Mouse (Mus musculus) thymus, postnatal 36 days (tissue): ENCODE results near the gene Gm13290.
"Not testable (repeated sequence)": the region's sequence is repeated elsewhere in the genome, so short reads cannot be mapped to it uniquely, and the experiment has no call there.

ENCODE experiments used
- DNase-seq, 2 experiments: peaks; one replicate each; pipeline ENCODE4 v3.0.0; 2022; ENCODE audit warnings: mixed read lengths in 2 of 2

The Gm13290 gene

GRCm38 (mm10) chr4:88773534-88773933 is at the start of gene Gm13290:
TSS of gene Gm13290 (plus strand) at chr4:88773834.
- DNase-seq: not testable (repeated sequence)

GRCm38 (mm10) chr4:88726727-88727126 is 46.9 kb upstream of the Gm13290 start:
- DNase-seq: no peak

GRCm38 (mm10) chr4:88727324-88727723 is 46.3 kb upstream of the Gm13290 start:
- DNase-seq: peak; percentile 44 to 45

GRCm38 (mm10) chr4:88738480-88738879 is 35.2 kb upstream of the Gm13290 start:
- peak; percentile 63 to 75 for DNase-seq

GRCm38 (mm10) chr4:88739036-88739435 is 34.6 kb upstream of the Gm13290 start:
- DNase-seq: no peak

- DNase-seq: no peak
Observed at GRCm38 (mm10) chr4:88741426-88741825, 32.2 kb upstream of the Gm13290 start.

- DNase-seq: no peak
Observed at GRCm38 (mm10) chr4:88742771-88743371, 30.8 kb upstream of the Gm13290 start.

GRCm38 (mm10) chr4:88744207-88744606 is 29.4 kb upstream of the Gm13290 start:
- DNase-seq: no peak

GRCm38 (mm10) chr4:88749926-88750325 is 23.7 kb upstream of the Gm13290 start:
- DNase-seq: no peak

- peak; percentile 73 to 81 for DNase-seq
Observed at GRCm38 (mm10) chr4:88754818-88755340, 18.8 kb upstream of the Gm13290 start, which contains the start of gene Gm13271. TSS of gene Gm13271 (plus strand) at chr4:88754868.

GRCm38 (mm10) chr4:88756581-88757513 is 16.8 kb upstream of the Gm13290 start:
- not testable (repeated sequence) for DNase-seq

GRCm38 (mm10) chr4:88757628-88758031 is 16.0 kb upstream of the Gm13290 start:
- DNase-seq: peak; percentile 89

- DNase-seq: not testable (repeated sequence)
Observed at GRCm38 (mm10) chr4:88758751-88759150, 14.9 kb upstream of the Gm13290 start.

GRCm38 (mm10) chr4:88759610-88760268 is 13.9 kb upstream of the Gm13290 start, which contains the start of gene Gm13283:
TSS of gene Gm13283 (plus strand) at chr4:88760119.
- peak in 1 of 2 experiments; percentile 43 for DNase-seq

GRCm38 (mm10) chr4:88760431-88760830 is 13.2 kb upstream of the Gm13290 start:
- peak; percentile 53 to 54 for DNase-seq

- peak; percentile 88 for DNase-seq
Observed at GRCm38 (mm10) chr4:88761776-88762175, 11.9 kb upstream of the Gm13290 start.

GRCm38 (mm10) chr4:88762341-88762740 is 11.3 kb upstream of the Gm13290 start:
- DNase-seq: peak in 1 of 2 experiments; percentile 16

- peak in 1 of 2 experiments; percentile 33 for DNase-seq
Observed at GRCm38 (mm10) chr4:88763384-88764018, 10.1 kb upstream of the Gm13290 start.

- not testable (repeated sequence) for DNase-seq
Observed at GRCm38 (mm10) chr4:88776622-88777021, 3.0 kb downstream of the Gm13290 start, which contains the start of gene Gm13289. TSS of gene Gm13289 (plus strand) at chr4:88776922.

- DNase-seq: not testable (repeated sequence)
Observed at GRCm38 (mm10) chr4:88779550-88779949, 5.9 kb downstream of the Gm13290 start, which contains the start of gene Gm13272. TSS of gene Gm13272 (plus strand) at chr4:88779850.

- peak in 1 of 2 experiments; percentile 23 for DNase-seq
Observed at GRCm38 (mm10) chr4:88780320-88780719, 6.7 kb downstream of the Gm13290 start.

- DNase-seq: not testable (repeated sequence)
Observed at GRCm38 (mm10) chr4:88781831-88782230, 8.2 kb downstream of the Gm13290 start, which contains the start of gene Ifnz. TSS of gene Ifnz (plus strand) at chr4:88782131.
